In genomic region chr15:43942002-43942660, GRCm38 (mm10) we compare ENCODE assay signal across 14 mouse cellular contexts.
DNase-seq lines count a peak whose midpoint lies in the region; ATAC-seq lines count a peak whose summit lies in the region.
"Had no signal": no experiment of that assay in that cellular context is flagged by ENCODE, and none has a peak within 500 bp of the region (broad histone marks: within the 10 kb centered on the region; RNA-seq: fewer than 3 reads in every experiment).

No protein-coding gene starts in this region.

- H3K4me3 ChIP-seq in forebrain, embryonic 16.5 days (replicated peaks; ENCODE audit: low read length) = no peak overlapping the region
- no peak overlapping the region for H3K4me3 ChIP-seq in midbrain, embryonic 12.5 days
- H3K4me3 ChIP-seq: embryonic facial prominence, embryonic 15.5 days; heart, adult 2 months; limb, embryonic 15.5 days had no signal

- 11% methylated on average over 2 of the region's 2 CpGs for WGBS in forebrain, embryonic 16.5 days
- WGBS in midbrain, embryonic 12.5 days = 57% methylated on average over 2 of the region's 2 CpGs

- H3K27me3 ChIP-seq in forebrain, embryonic 16.5 days (replicated peaks; ENCODE audit: control insufficient read depth, insufficient read depth, low read length) = no peaks in the 10 kb centered on the region
- no peaks in the 10 kb centered on the region for H3K27me3 ChIP-seq in midbrain, embryonic 12.5 days
- H3K27me3 ChIP-seq: embryonic facial prominence, embryonic 15.5 days; limb, embryonic 15.5 days had no signal

- no peak overlapping the region for H3K9ac ChIP-seq in forebrain, embryonic 16.5 days (replicated peaks; ENCODE audit: low read depth, low read length)
- H3K9ac ChIP-seq in midbrain, embryonic 12.5 days (replicated peaks) = no peak overlapping the region
- H3K9ac ChIP-seq: embryonic facial prominence, embryonic 15.5 days; limb, embryonic 15.5 days had no signal

- no peaks in the 10 kb centered on the region for H3K9me3 ChIP-seq in forebrain, embryonic 16.5 days (ENCODE audit: control insufficient read depth, low read length)
- no peaks in the 10 kb centered on the region for H3K9me3 ChIP-seq in midbrain, embryonic 12.5 days
- H3K9me3 ChIP-seq: embryonic facial prominence, embryonic 15.5 days; limb, embryonic 15.5 days had no signal

- peak overlapping the region; percentile 63; the same call in 1 of the 2 replicates for H3K27ac ChIP-seq in forebrain, embryonic 16.5 days (ENCODE audit: low read length)
- no peak overlapping the region for H3K27ac ChIP-seq in midbrain, embryonic 12.5 days (replicated peaks)
- H3K27ac ChIP-seq: embryonic facial prominence, embryonic 15.5 days; heart, adult 2 months; limb, embryonic 15.5 days; stomach, postnatal 0 days had no signal

- ATAC-seq in forebrain, embryonic 16.5 days = peak; percentile 62
- ATAC-seq in midbrain, embryonic 12.5 days (ENCODE audit: low FRiP score, low read depth) = peak; percentile 51; the same call in 1 of the 2 replicates

- no peak overlapping the region for H3K4me2 ChIP-seq in forebrain, embryonic 16.5 days (ENCODE audit: low read length)
- H3K4me2 ChIP-seq in midbrain, embryonic 12.5 days (replicated peaks) = no peak overlapping the region
- H3K4me2 ChIP-seq: embryonic facial prominence, embryonic 15.5 days; limb, embryonic 15.5 days had no signal

- no peaks in the 10 kb centered on the region for H3K36me3 ChIP-seq in forebrain, embryonic 16.5 days (ENCODE audit: control insufficient read depth, insufficient read depth)
- no peaks in the 10 kb centered on the region for H3K36me3 ChIP-seq in midbrain, embryonic 12.5 days
- H3K36me3 ChIP-seq: embryonic facial prominence, embryonic 15.5 days; limb, embryonic 15.5 days had no signal

- peak; percentile 8 to 53 for DNase-seq in layer of hippocampus, adult 18-20 months (ENCODE audit: low spot score in 2 of 2)
- no peak for DNase-seq in layer of hippocampus, postnatal 10 days (ENCODE audit: low spot score in 2 of 2)
- DNase-seq in Muller cell, postnatal 12 days (ENCODE audit: inconsistent ontology term) = peak; percentile 3
- DNase-seq in liver = no peak
- no peak for DNase-seq in gastrocnemius, adult 8-10 months (ENCODE audit: low spot score in 2 of 2)
- DNase-seq in urinary bladder, postnatal 10 days (ENCODE audit: low spot score) = no peak
- DNase-seq: cerebellum, postnatal 10 days; heart, adult 2 months; kidney, adult 2 months had no signal

- peaks cover 11% of the 10 kb centered on the region for H3K4me1 ChIP-seq in forebrain, embryonic 16.5 days (replicated peaks; ENCODE audit: control insufficient read depth, insufficient read depth, low read length)
- peaks cover 14% of the 10 kb centered on the region for H3K4me1 ChIP-seq in midbrain, embryonic 12.5 days
- H3K4me1 ChIP-seq: embryonic facial prominence, embryonic 15.5 days; limb, embryonic 15.5 days had no signal

Comparison
In these comparisons a context has a peak if more than half of its experiments do, and no peak if none do; other contexts are left out.
1. DNase-seq: peak in layer of hippocampus, adult 18-20 months (2 of 2) and Muller cell, postnatal 12 days (single experiment); none in layer of hippocampus, postnatal 10 days (0 of 2), liver (single experiment), gastrocnemius, adult 8-10 months (0 of 2) and urinary bladder, postnatal 10 days (single experiment).